Mouse (Mus musculus): ENCODE data around the gene Pld2. TPM values are rescaled to one million over a fixed set of nuclear protein-coding genes. Genes with fewer than 3 reads are reported as not detected.

The Pld2 gene
- polyA plus RNA-seq (2016; fragmentation: Nextera tagmentation; extraction: Ambion mirVana), result 4.7 and 5.8 TPM in 2 replicates

DNA sequence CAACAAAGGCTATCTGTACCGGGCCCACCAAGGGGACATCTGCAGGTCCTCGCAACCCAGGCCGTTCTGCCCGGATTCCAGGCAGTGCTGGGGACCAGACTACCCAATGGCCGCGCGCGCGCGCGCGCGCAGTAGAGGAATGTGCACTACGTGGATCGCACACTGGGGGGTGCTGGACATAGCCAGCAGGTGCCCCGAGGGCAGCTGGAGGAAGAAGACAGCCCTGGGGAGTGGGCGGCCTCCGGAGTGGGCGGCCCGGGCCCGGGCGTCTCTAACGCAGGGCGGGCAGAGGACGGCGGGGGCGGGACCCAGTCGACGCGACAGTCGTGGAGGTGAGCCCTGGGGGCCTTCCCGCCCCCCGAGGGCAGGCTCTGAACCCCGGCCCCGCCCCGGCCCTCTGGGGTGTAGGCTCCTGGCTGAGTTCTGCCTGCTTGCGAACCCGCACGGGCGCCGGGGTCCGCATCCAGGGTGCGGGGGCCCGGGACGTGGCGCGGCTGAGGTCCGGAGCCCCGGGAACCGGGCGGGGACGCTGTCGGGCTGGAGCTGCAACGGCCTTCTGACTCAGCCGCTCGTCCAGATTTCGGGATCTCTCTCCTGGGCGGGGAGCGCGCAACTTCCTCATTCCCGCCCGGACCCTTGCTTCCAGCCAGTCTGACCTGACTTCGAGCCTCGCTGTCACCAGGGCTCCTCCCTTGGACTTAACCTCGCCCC is at the start of gene Pld2:
Gene Pld2, plus strand, starts transcription at position 188 of the 711 bp plus-strand sequence.
- peak; percentile 61; the same call in 1 of the 2 replicates for ATAC-seq (ENCODE audit: low FRiP score, low read depth)
- Histone ChIP-seq H3K4me1 (peaks cover 10% of the 10 kb centered on the region), H3K27me3 (replicated peaks) (peaks cover 23% of the 10 kb centered on the region), H3K9me3 (no peaks in the 10 kb centered on the region), H3K9ac (peak within 1 kb of the TSS; percentile 68), H3K36me3 (no peaks in the 10 kb centered on the region), H3K4me2 (replicated peaks) (peak within 1 kb of the TSS; percentile 91), H3K27ac (no peak within 1 kb of the TSS), H3K4me3 (peak within 1 kb of the TSS; percentile 56)
- WGBS, result under 1% methylated on average over 64 of the region's 65 CpGs

DNA sequence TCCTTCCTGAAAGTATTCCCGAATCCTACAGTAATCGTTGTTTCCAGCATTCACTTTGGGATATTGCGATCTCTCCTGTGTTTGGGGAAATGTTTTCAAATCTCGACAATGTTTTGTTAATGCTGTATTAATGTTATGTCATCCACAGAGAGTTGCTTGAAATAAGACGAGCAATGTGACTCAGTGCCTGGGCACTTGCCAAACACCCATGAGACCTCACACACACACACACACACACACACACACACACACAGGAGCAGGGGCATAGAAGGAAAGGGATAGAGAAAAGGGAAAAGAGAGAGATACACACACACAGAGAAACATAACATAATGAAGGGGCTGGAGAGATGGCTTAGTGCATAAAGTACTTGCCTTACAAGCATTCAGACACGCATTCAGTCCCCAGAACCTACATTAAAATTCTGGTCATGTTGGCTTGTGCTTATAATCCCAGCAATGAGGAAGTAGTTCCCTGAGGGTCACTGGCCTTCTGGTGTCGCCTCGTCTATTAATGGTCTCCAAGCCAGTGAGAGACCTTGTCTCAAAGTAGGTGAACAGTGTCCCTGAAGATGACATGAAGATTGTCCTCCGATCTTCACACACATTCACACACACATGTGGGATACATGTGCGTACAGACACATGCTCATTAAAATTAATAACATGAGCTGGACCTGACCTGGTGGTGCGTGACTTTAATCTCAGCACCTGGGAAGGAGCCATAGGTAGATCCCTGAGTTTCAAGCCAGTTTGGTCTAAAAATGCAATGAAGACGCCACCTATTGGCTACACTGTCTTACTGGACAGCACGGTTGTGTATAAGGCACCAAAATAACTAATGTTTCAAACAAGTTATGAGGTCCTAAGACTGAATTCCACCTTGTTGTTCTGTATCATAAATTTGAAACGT is 40.0 kb upstream of the Pld2 start:
- no peak overlapping the region for H3K27ac ChIP-seq
- H3K9me3 ChIP-seq, result no peaks in the 10 kb centered on the region
- no peak for ATAC-seq (ENCODE audit: low FRiP score, low read depth)
- WGBS, result 79% methylated on average over 14 of the region's 14 CpGs
- no peaks in the 10 kb centered on the region for H3K4me1 ChIP-seq
- no peaks in the 10 kb centered on the region for H3K27me3 ChIP-seq (replicated peaks)
- no peak overlapping the region for H3K4me2 ChIP-seq (replicated peaks)
- no peaks in the 10 kb centered on the region for H3K36me3 ChIP-seq
- H3K4me3 ChIP-seq, result no peak overlapping the region
- no peak overlapping the region for H3K9ac ChIP-seq

DNA sequence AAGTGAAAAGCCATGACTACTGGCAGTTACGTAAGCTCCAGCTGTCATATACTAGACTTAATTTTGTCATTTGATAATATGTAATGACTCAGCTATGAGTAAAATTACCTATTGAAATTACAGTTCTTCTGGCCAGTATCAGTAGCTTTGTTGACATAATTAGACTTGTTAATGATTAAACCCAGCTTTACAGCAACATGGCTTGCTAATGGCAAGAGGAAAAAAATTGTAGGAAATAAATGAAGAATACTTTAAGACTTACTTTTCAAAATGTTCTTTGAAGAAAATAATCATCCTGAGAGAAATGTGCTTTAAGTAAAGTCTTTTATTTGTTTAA is 39.4 kb upstream of the Pld2 start:
- 90% methylated on average over 1 of the region's 1 CpGs for WGBS
- Histone ChIP-seq H3K36me3 (no peaks in the 10 kb centered on the region), H3K9ac (no peak overlapping the region), H3K4me2 (replicated peaks) (no peak overlapping the region), H3K4me3 (no peak overlapping the region), H3K27me3 (replicated peaks) (no peaks in the 10 kb centered on the region), H3K27ac (no peak overlapping the region), H3K4me1 (no peaks in the 10 kb centered on the region), H3K9me3 (no peaks in the 10 kb centered on the region)
- no peak for ATAC-seq (ENCODE audit: low FRiP score, low read depth)

DNA sequence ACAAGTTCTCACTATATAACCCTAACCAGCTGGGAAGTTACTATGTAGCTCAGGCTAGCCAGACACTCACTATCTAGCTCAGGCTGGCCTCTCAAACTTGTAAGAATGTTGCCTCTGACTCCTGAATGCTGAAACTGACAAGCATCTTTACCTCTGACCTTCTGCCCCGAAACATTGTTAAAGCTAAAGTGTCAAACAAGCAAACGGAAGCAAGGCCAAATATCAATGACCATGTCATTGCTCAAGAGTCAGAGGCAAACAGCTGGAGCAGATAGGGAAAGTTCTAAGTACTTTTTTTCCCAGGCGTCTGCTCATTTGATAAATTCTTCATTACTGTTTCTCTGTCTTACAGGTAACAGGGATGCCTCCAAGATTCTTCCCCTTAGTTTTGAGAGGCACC is 37.8 kb upstream of the Pld2 start:
- no peak overlapping the region for H3K4me3 ChIP-seq
- H3K4me2 ChIP-seq (replicated peaks), result no peak overlapping the region
- no peak overlapping the region for H3K9ac ChIP-seq
- H3K4me1 ChIP-seq, result no peaks in the 10 kb centered on the region
- H3K36me3 ChIP-seq, result no peaks in the 10 kb centered on the region
- no peak overlapping the region for H3K27ac ChIP-seq
- H3K9me3 ChIP-seq, result no peaks in the 10 kb centered on the region
- no peak for ATAC-seq (ENCODE audit: low FRiP score, low read depth)
- 78% methylated on average over 3 of the region's 3 CpGs for WGBS
- H3K27me3 ChIP-seq (replicated peaks), result no peaks in the 10 kb centered on the region

DNA sequence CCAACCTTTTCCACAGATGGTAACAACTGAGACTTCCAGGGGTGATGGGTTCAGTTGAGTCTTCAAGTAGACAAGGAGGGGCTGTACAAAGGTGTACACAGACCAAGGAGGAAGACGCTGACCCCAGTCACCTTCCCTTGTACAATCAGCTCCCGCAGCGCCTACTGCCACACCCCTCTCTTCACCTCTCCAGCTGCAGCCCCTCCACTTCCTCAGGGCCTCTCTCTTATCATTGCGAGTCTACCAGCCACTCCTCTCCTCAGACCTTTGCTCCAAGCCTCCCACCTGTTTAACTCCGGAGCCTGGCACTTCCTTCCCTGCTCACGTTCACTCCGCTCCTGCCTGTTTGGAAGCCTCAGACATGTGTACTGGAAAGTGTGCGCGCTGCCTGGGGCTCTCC is 34.9 kb upstream of the Pld2 start, which contains the start of gene Tm4sf5:
Gene Tm4sf5, plus strand, starts transcription at position 275 of the 400 bp plus-strand sequence.
- Histone ChIP-seq H3K9me3 (no peaks in the 10 kb centered on the region), H3K4me2 (replicated peaks) (no peak within 1 kb of the TSS), H3K9ac (no peak within 1 kb of the TSS), H3K27ac (no peak within 1 kb of the TSS), H3K36me3 (no peaks in the 10 kb centered on the region), H3K4me1 (peaks cover 5% of the 10 kb centered on the region; the same call in 1 of the 2 replicates), H3K4me3 (no peak within 1 kb of the TSS), H3K27me3 (replicated peaks) (no peaks in the 10 kb centered on the region)
- WGBS, result 81% methylated on average over 9 of the region's 9 CpGs
- ATAC-seq (ENCODE audit: low FRiP score, low read depth), result no peak

DNA sequence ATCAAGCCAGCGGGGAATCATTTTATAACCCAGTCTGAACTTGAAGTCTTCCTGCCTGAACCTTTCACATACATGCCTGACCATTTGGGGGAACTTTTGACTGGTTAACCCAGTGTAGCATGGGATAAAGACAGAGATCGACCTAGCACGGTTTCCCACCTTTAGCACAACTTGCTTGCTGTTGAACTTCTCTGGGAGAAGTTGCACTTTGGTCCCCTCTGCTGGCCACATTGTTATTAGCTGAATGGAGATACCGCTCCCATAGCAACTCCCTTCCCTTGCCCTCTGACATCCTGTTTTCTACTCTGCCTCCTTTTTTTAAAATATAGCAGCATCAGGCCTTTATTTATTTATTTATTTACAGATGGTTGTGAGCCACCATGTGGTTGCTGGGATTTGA is 33.5 kb upstream of the Pld2 start:
- H3K27me3 ChIP-seq (replicated peaks), result no peaks in the 10 kb centered on the region
- no peak for ATAC-seq (ENCODE audit: low FRiP score, low read depth)
- H3K36me3 ChIP-seq, result no peaks in the 10 kb centered on the region
- no peak overlapping the region for H3K27ac ChIP-seq
- no peaks in the 10 kb centered on the region for H3K9me3 ChIP-seq
- H3K4me1 ChIP-seq, result peaks cover 7% of the 10 kb centered on the region; the same call in 1 of the 2 replicates
- H3K4me2 ChIP-seq (replicated peaks), result no peak overlapping the region
- H3K4me3 ChIP-seq, result no peak overlapping the region
- H3K9ac ChIP-seq, result no peak overlapping the region
- 26% methylated on average over 4 of the region's 4 CpGs for WGBS

DNA sequence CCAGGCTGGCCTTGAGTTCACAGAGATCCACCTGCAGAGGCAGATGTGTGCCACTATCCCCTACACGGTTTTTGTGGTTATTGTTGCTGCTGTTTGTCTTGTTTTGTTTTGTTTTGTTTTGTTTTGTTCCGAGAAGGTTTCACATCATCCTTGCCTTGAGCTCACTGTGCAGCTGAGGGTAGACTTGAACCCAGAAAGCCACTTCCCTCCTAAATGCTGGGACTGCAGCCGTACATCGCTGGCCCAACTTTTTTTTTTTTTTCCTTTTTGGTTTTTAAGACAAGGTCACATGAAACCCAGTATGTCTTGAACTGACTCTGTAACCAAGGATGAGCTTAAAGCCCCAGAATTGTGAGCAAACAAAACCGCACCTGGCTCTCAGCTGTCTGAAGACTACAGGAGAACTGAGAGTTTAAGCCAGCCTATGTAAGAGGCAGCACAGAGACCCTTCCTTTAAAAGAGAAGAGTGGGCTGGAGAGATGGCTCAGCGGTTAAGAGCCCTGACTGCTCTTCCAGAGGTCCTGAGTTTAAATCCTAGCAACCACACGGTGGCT is 32.8 kb upstream of the Pld2 start:
- no peaks in the 10 kb centered on the region for H3K27me3 ChIP-seq (replicated peaks)
- no peaks in the 10 kb centered on the region for H3K9me3 ChIP-seq
- H3K36me3 ChIP-seq, result no peaks in the 10 kb centered on the region
- peaks cover 7% of the 10 kb centered on the region; the same call in 1 of the 2 replicates for H3K4me1 ChIP-seq
- no peak overlapping the region for H3K4me2 ChIP-seq (replicated peaks)
- no peak overlapping the region for H3K9ac ChIP-seq
- no peak overlapping the region for H3K4me3 ChIP-seq
- no peak for ATAC-seq (ENCODE audit: low FRiP score, low read depth)
- 74% methylated on average over 7 of the region's 7 CpGs for WGBS
- H3K27ac ChIP-seq, result no peak overlapping the region

DNA sequence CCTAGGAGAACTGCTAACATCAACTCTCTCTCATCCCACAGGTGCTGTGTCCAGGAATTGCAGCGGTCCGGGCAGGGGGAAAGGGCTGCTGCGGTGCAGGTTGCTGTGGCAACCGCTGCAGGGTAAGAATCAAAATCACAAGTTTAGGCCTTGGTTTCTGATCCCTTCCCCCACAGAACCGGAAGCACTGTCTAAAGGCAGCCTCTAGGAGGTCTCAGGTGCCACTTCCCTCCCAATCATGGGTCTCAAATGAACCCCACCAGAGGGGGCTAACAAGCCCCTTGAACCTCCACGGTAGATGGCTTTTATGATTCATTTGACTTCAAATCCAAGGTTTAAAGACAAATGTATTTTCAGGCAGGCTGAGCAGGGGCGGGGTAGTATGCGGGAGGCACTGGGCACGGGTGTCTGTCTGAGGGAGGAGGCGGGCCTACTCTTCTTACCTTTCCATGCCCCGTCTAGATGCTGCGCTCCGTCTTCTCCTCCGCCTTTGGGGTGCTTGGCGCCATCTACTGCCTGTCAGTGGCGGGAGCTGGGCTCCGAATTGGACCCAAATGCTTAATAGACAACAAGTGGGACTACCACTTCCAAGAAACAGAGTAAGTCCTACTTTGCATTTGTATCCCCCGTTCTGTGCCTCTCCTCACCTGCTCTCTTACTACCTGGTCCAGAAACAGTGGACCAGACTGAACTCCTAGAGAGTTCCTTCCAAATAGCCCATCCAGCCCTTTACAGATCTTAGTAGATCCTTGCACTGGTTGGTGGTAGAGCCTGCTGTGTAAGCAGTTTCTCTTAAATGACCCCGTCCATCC is 29.9 kb upstream of the Pld2 start:
- Histone ChIP-seq H3K36me3 (no peaks in the 10 kb centered on the region), H3K27me3 (replicated peaks) (no peaks in the 10 kb centered on the region), H3K9me3 (no peaks in the 10 kb centered on the region), H3K4me2 (replicated peaks) (peak overlapping the region; percentile 30), H3K27ac (no peak overlapping the region), H3K4me1 (peaks cover 7% of the 10 kb centered on the region; the same call in 1 of the 2 replicates), H3K9ac (no peak overlapping the region), H3K4me3 (no peak overlapping the region)
- no peak for ATAC-seq (ENCODE audit: low FRiP score, low read depth)
- WGBS, result 10% methylated on average over 19 of the region's 19 CpGs

DNA sequence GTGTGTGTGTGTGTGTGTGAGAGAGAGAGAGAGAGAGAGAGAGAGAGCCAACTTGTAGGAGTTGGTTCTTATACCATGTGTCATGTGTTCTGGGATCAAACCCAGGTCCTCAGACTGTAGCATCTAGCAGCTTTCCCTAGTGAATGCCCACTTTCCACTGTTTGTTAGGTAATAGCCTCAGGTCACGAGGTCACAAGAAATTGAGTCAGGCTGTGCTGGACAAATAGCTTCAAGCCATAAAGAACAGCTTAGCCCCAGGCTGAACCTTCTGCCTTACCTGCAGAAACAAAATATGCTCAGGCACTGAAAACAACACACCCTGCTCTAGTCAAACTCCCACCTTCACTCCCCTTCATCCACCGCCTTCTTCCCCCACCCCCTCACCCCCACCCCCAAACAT is 28.6 kb upstream of the Pld2 start:
- 69% methylated on average over 2 of the region's 2 CpGs for WGBS
- Histone ChIP-seq H3K27ac (no peak overlapping the region), H3K4me1 (peaks cover 7% of the 10 kb centered on the region; the same call in 1 of the 2 replicates), H3K4me2 (replicated peaks) (no peak overlapping the region), H3K9me3 (no peaks in the 10 kb centered on the region), H3K27me3 (replicated peaks) (no peaks in the 10 kb centered on the region), H3K9ac (no peak overlapping the region), H3K36me3 (no peaks in the 10 kb centered on the region), H3K4me3 (no peak overlapping the region)
- ATAC-seq (ENCODE audit: low FRiP score, low read depth), result no peak

DNA sequence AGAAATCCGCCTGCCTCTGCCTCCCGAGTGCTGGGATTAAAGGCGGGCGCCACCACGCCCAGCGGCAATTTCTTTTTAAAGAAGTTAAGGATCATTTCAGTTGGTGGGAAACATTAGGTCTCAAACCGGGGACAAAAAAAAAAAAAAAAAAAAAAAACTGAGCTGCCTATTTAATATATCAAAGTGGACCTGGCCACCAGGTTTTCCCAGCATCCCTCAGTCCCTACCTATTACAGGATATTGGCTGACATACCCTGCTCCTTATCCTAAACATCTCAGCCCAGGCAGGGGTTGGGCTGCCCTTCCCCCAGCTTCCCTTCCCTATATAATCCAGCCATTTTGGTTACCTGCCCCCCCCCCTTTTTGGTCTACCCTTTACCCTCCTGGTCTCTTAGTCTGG is 28.0 kb upstream of the Pld2 start:
- no peaks in the 10 kb centered on the region for H3K36me3 ChIP-seq
- 89% methylated on average over 7 of the region's 7 CpGs for WGBS
- no peak overlapping the region for H3K9ac ChIP-seq
- no peak overlapping the region for H3K27ac ChIP-seq
- H3K4me1 ChIP-seq, result peaks cover 7% of the 10 kb centered on the region; the same call in 1 of the 2 replicates
- H3K27me3 ChIP-seq (replicated peaks), result no peaks in the 10 kb centered on the region
- H3K4me3 ChIP-seq, result no peak overlapping the region
- ATAC-seq (ENCODE audit: low FRiP score, low read depth), result no peak
- no peak overlapping the region for H3K4me2 ChIP-seq (replicated peaks)
- H3K9me3 ChIP-seq, result no peaks in the 10 kb centered on the region

DNA sequence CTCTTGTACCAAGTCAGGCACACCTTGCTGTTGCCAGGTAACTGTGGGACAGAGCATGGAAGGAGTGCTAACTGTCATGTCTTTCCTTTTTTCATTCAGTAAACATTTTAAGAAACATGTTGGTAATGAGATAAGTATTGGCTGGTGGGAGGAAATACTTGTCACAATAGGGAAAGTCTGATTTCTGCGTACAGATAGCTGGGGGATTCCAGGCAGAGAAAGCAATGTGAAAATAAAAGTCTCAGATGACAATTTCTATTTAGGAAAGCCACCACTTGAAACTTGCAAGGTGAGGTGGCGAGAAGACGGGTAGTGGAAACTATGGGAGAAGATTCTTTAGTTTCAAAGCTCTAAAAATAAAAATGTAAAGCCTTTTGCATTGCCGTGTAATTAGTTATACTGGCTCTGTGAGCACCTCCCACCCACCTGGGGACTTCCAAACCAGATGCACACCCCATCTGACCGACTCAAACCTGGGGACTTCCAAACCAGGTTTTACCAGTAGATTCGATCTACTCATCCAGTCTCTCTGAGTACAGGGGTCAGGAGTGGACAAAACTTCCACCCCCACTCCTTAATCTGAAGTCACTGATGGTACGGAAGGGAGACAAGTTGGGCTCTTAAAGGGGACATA is 27.0 kb upstream of the Pld2 start:
- no peak overlapping the region for H3K4me3 ChIP-seq
- H3K36me3 ChIP-seq, result no peaks in the 10 kb centered on the region
- no peak for ATAC-seq (ENCODE audit: low FRiP score, low read depth)
- no peaks in the 10 kb centered on the region for H3K27me3 ChIP-seq (replicated peaks)
- no peak overlapping the region for H3K27ac ChIP-seq
- no peak overlapping the region for H3K4me2 ChIP-seq (replicated peaks)
- WGBS, result 84% methylated on average over 7 of the region's 7 CpGs
- no peaks in the 10 kb centered on the region for H3K9me3 ChIP-seq
- H3K9ac ChIP-seq, result no peak overlapping the region
- H3K4me1 ChIP-seq, result peaks cover 7% of the 10 kb centered on the region; the same call in 1 of the 2 replicates

All from neural tube, embryonic 12.5 days (tissue).